Mouse (Mus musculus) gastrocnemius, postnatal 10 days (tissue): ENCODE data around the gene Skp2. TPM values are rescaled to one million over a fixed set of nuclear protein-coding genes. Genes with fewer than 3 reads are reported as not detected.
"Not testable (repeated sequence)": the region's sequence is repeated elsewhere in the genome, so short reads cannot be mapped to it uniquely, and the experiment has no call there.

Experiments used
- DNase-seq: peaks from one replicate; pipeline ENCODE4 v3.0.0; 2021; ENCODE audit warnings: mixed read lengths
- long read RNA-seq, 2 experiments: library from polyadenylated mRNA; stranded (forward); transcript quantifications; one replicate each; pipeline ENCODE4 v2.0.0; 2021
- total RNA-seq, 2 experiments: library from RNA; stranded (reverse); gene quantifications; 2 replicates each; pipeline ENCODE4 v1.2.3; 2021

Gene Skp2
- 1 to 10 TPM; 5.5 to 8.5 TPM for total RNA-seq
- long read RNA-seq, experiment 1, transcript Skp2-201 (10 exons, 3,118 nt) = major isoform, 7 of 11 reads
- long read RNA-seq, experiment 1, partial matches to known transcripts = 4 of 11 reads
- long read RNA-seq, experiment 1, other reads (novel, unspliced or antisense) = 0 of 11 reads
- long read RNA-seq, experiment 2, partial matches to known transcripts = 1 of 5 reads
- long read RNA-seq, experiment 2, other reads (novel, unspliced or antisense) = 0 of 5 reads

DNA sequence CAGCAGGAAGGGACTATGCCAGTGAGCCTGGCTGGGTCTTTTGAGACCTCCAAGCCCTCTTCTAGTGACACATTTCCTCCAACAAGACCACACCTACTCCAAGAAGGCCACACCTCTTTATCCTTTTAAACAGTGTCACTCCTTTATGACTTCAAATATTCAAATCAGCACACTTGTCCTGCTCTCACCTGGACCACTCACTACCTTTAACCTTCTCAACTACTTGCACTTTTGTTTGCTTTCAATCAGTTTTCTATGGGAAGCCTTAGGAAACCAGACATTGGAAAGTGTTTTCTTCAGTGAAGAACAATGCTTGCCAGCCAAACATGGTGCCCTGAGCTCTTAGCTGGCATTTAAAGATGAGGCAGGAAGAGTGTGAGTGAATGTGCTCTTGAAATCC lies at the start of gene Skp2:
Gene Skp2, minus strand, starts transcription at position 101 of the 400 bp plus-strand sequence.
- DNase-seq = no peak

DNA sequence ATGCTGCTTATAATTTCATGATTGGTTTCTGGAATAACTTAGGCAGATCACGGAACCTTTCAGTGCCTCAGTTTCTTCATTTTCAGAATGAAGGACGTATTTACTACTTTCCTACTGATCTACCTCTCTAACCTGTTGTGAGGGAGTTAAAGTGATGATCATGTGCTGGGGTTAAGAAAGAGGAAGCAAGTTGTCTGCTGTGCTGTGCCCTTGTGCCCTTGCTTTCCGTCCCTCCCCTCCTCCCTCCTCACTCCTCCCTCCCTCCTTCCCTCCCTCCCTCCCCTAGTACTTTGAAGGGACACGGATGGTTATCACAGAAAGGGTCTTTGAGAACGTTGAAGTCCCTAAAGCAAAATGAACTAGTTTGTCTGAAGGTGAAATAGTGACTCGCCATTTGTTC lies 43.2 kb upstream of the Skp2 start:
- no peak for DNase-seq

DNA sequence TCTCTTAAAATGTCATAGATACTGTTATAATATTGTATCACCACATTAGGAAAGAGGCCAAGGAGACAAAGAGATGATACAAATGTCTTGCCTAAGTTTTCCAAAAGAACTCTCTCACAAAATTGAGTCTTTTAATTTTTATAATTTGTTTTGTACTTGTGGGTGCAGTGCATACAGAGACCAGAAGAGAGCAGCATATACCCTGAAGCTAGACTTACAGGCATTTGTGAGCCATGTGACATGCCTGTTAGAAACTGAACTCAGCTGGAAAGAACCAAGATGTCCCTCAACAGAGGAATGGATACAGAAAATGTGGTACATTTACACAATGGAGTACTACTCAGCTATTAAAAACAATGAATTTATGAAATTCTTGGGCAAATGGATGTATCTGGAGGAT lies 37.5 kb upstream of the Skp2 start:
- DNase-seq = not testable (repeated sequence)

DNA sequence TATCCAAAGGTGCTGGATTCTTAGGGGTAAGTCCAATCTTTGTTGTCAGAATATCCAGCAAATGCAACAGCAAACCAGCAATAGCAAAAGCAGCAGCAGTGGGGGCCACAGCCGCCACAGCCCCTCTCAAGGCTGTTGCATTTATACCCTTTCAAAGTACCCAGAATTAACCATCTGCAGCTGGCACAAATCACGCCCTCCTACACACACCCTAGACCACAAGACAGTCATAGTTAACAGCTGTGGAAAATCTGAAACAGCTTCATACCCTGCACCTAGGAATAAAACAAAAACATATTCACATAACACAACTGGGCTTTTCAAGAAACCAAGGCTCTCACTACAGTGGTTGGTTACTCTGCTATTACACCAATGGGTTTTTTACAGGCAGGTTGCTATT lies 34.6 kb upstream of the Skp2 start:
- no peak for DNase-seq

DNA sequence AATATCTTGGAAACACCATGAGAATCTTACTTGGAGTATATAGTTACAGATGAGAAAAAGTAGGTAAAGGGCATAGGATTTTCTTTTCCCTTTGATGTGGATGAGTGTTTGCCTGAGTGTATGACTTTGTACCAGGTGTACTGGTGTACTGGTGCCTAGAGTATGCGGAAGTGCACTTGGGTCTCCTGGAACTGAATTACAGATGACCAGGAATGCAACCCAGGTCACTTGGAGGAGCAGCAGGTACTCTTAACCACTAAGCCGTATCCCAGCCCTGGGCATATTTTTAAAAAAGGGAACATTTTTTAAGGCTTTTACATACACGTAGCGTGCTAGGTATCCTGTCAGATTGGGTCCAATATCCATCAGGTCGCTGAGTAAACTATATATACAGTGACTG lies 28.8 kb upstream of the Skp2 start:
- DNase-seq = no peak

DNA sequence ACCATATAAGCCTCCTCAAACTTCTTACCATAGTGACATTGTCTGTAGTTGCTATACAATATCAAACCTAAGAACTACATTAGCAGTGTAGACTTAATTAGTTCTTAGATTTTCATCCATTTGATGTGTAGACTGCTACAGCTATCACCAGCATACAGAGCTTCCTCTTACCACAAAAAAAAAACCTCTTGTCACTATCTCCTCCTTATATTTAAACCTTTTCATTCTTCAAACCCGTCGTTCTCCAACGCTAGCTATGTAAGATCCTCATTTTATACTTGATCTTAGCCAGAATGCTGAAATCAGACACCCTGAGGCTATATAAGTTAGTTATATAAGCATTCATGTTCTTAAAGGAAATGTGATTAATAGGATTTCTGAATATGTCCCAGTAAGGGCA lies 21.8 kb upstream of the Skp2 start:
- DNase-seq = no peak

DNA sequence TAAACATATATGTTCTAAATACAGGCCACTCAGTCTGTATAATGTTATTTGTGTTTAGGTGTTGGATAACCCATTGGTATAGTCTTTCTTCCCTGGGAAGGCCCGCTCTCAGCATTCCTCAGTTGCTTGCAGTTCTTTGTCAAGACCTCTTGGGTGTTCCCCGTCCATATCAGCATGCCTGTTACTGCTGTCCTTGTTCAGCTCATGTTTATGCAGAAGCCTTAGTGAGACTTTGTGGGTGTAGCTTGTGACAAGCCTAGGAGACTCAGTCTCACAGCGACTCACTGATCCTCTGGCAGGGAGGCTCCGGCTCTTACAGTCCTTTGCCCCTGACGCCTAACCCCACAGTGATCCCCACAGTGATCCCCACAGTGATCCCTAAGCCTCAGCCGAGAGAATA lies 8.9 kb upstream of the Skp2 start:
- DNase-seq = no peak

DNA sequence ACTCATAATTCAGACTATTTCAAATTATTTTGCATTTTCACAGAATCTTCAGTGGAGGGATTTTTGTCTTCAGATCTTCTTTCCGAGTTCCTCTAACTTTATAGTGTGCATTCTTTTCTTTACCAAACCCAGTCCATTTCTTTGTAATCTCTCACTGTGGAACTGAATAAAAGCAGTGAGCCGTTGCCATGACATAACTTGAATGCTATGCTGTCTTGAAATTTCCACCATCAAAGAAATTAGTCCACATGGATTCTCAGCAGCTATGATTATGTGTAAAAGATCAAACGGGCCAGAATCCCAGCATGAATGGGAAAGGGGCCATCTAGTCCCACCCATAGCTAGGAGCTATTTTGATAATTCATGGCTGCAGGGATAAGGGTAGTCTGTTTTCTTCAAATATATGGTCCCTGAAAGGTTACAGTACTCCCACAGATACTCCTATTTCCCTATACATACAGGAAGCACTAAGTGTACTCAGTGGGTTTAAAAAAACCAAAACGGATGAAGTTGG lies 7.4 kb upstream of the Skp2 start:
- no peak for DNase-seq

DNA sequence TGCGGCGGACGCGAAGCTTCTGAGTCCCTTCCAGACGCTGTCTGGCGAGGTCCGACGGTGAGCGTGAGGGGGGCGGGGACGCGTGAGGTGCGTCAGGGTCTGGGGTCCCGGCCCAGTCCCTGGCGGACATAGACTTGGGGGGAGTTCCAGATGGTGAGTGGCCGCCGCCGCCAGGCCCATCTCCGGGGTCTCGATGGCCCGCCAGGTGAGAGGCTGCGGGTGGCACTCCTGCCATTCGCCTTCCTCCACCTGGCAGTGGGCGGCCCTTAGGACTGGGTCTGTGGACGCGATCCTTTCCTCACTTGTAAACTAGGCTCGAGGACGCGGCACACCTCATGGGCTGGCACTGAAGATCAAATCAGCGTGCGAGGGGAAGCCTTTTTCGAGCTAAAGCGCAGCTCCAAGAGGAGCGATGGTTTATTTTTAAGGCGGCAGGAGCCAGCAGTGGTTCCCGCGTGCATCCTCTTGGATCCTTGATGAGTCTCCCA lies 14.5 kb downstream of the Skp2 start:
- no peak for DNase-seq

DNA sequence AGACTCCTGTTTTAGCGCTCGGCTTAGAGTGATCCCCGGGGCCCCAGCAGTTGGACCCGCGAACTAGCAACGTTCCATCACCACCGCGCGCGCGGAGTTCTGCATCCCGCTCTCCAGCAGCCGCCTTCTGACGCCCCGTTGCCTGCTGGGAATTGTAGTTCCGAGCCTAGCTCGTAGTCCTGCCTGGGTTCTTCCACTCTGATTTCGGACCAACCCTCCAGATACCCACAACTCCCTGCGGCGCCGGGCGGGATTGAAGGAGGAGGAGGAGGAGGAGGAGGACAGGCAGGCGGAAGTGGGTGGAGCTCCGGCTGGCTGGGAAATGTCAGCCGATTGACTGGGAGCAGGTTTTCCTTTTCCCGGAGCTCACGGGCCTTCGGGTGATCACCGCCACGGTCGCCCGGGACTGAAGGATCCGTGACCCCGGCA lies 15.0 kb downstream of the Skp2 start, which contains the start of gene Lmbrd2:
Gene Lmbrd2, plus strand, starts transcription at position 299 of the 429 bp plus-strand sequence.
- peak; percentile 94 for DNase-seq

DNA sequence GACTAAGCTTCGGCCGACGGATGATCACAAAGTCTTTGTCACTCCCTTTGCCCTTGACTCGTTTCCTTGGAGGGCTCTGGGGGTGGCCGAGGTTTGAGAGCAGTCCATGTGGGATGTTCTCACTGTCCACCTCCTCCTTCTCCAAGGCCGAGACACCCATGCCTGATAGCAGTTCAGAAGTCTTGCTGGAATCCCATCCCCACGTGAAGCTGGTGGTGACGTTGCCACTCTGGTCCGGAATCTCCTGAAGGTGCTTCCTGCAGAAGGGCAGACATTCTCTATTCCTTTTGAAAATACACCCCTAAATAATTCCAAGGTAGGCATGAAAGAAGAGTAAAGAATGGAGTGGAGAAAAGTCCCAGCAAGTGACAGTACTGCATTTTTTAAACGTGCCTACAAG lies 15.8 kb downstream of the Skp2 start:
- no peak for DNase-seq

DNA sequence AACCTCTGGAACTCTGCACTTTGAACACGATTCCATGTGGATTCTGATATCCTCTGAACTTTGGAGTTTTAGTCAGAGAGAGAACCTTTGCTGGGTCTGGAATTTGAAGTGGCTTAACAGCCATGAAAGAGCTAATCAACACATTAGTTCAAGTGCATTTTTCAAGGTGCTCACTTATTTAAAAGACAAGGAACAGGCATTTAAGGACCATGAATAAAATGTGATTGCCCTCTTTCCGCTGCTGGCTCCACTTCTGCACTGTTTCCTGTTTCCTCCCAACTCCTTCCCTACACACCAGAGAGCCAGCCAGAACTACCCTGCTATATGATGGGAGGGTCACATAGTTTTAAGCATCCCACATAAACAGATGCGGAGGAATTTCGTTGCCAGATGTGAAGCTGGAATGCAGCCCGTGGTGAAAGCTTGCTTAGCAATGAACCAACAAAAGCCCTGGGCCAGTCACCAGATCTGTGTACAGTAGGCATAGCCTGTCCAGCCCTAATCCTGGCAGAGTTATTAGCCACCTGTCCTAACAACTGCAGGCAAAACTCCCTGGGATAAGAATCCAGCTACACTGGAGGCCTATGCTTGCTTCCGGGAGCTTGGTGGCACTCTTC lies 20.2 kb downstream of the Skp2 start:
- DNase-seq = peak; percentile 53

DNA sequence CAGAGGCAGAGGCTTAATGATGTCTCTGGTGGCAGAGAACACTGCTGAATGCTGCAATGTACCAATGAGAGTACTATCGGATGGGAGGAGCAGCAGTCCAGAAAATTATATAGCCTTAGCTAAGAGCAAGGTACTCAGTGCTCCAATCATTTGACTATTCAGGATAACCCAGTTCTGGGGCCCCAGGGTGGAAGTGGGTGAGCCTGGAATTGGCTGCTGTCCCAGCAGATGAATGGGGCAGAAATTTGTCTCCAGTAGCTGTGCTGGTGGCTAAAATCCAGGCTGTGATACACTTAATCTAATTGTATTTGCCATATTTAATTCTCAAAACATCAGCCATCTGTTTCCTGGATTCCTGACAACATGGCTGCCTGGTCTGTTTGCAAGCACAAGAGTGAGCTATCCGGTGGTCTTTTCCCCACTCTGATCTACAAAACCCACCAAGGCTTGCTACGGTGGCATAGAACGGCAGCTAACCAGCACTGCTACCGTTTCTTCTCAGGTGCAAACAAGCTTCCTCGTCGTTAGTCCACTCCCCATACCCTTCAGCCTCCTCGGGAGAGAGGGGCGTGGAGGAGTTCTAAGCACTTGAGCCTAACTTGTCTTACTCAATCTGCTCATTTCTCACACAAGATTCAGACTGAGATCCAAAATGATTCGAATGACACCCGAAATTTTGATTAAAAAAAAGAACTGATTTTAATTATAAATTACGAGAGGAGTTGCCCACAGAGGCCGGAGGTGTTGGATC lies 22.4 kb downstream of the Skp2 start:
- DNase-seq = peak; percentile 28

DNA sequence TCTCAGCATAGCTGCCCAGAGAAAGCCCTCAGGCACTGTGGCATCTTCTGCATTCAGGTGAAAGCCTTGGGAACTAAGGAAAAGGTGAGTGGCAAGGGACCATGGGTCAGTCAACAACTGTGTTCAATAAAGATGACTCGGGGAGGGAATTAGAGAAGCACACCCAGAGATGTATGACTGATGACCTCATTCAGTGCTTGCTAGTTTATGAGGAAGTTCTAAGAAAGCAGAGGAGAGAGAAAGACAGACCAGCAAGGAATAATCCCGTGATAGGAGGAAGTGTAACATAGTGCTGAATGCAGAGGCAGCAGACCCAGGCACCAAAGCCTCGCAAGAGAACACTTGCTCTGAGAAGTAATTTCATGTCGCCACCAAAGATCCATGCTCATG lies 23.7 kb downstream of the Skp2 start:
- DNase-seq = no peak

DNA sequence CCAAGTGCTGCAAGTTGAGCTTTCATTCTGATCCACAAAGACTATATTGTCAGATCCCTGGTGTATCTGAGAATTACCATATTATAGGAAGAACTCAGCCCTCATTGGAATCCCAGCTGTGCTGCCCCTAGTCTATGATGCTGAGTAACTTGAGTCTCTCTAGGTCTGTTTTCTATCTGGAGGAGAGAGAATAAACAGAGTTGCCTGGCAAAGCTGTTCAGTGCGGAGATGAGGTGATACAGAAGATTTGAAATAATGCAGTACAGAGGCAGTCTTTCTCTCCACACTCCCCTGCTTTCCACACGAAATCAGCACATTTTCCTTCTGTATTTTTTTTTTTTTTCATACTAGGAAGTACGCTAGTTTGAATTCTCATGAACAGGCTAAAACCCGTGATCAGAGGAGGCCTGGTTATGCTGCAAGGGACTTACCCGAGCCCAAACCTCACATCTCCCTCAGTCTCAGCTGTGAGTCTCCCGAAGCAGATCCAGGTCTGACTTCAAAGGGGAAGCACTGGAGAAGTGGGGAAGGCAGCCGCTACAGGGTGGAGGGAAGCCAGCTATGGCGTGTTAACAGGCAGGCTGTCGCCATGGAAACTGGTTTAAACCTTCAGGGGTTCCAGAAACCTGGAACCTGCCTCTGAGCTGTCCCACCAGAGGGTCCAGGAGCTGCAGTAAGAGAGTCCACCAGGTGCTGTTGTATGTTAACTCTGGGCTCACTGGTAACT lies 24.3 kb downstream of the Skp2 start:
- DNase-seq = no peak

DNA sequence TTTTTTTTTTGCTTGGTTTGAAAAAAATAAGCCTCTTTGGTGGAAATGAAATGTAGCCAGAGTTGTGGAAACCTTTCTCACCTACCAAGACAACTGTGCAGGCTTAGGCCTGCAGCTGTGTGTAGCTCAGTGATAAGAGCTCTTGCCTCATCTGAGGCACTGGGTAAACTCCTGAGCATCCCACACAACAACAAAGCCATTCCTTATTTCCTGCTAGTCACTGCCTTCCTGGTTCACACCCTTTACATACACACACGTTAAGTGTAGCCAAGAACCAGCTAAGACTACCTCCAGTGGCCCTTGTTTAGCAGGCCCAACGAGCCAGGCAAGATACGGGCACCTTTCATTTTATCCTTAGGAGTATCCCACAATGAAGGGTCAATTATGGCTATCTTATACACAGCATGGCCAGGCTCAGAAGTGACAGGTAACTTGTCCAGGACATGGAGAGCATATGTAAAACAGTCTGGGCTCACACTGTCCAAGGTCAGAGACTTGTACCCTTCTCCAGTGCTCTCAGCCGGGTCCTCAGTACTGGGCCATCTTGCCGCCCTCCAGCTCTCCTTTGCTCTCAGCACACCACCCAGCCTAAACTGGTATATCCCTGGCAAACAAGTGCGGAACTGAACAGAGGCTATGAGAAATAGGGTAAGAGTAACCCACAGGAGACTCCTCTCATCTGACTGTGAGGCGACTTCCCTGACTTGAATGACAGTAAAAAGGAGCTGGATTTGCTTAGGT lies 28.0 kb downstream of the Skp2 start:
- DNase-seq = no peak

DNA sequence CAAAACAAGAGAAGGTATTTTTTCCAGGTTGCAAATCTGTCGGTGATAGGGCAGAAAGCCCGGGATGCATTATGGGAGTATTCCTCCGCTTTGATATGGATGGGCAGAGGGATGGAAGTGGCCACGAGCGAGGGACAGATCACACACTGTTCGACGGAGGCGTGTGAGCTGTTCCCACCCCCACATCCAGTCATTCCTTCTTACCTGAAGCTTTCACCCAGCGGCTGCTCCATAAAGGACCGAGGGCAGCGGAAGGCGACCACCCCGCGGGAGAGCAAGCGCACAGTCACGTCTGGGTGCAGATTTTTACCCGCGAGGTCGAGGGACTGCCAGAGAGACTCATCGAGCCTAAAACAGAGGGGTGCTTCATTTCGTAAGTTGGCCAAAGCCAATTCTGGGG lies 30.4 kb downstream of the Skp2 start:
- no peak for DNase-seq

DNA sequence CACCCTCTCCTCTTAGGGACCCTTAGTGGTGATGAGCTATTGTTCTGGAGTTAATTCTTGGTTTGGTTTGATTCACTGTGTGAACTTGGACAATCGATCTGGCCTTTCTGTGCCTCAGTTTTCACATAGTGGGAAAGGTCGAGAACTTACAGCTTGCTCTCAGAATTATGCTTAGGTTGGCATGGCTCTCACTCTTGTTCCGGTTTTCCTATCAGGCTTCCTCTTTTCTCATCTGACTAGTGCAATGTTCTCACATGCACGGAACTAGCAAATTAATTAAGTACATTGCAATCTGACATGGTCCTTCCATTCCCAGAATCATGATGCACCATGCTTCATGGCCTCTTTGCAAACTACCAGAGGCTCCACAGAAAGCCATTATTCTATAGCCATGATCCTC lies 32.2 kb downstream of the Skp2 start:
- DNase-seq = no peak

DNA sequence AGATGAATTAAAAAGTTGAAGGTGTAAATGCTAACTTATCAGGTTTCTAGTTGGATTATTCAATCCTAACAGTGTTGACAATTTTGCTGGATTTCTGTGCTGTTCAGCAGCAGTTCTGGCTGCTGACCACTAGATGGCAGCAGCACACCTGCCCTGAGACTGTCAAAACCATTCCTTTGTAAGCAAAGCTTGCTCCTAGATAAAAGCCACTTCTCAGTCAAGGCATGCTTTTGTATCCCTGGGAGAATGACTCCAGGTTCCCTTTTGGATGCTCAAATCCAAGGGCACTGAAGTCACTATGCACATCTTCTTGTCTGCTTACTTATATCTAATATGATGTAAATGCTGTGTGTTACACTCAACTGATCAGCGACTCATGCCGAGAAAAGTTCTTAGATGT lies 35.1 kb downstream of the Skp2 start:
- peak; percentile 44 for DNase-seq

DNA sequence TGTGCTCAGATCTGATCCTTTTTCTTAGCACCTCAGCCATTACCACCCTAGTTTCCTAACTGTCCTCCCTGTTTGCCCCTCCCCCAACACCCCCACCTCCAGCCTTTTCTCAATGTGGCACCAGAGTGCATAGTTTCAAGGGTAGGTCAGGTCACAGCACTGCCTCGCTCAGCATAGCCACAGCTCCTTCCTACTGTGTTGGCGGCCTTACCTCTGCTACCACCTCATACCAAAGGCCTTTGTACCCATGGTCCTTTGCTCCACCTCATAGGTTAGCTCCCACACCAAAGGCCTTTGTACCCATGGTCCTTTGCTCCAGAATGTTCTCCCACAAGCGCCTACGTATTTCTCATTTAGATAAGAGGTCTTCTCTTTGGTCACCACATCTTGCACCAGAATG lies 36.4 kb downstream of the Skp2 start:
- no peak for DNase-seq

DNA sequence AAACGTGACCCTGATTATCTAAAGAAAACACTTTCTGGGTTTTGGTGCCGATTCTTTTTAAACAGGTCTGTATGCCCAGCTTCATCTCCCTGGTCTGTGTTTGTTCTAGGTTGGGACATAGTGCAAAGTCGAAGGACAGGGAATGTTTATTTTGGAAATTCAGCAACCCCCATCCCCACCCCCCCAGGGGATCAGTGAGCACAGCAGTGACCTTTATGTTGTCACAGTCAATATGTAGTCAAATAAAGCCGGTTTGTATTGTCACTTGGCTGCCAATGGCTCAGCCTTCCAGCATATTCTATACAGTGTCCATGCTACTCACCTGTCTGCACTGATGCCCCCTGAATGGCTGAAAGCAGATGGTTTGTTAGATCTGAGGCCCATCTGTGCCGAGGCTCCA lies 40.6 kb downstream of the Skp2 start:
- DNase-seq = no peak

DNA sequence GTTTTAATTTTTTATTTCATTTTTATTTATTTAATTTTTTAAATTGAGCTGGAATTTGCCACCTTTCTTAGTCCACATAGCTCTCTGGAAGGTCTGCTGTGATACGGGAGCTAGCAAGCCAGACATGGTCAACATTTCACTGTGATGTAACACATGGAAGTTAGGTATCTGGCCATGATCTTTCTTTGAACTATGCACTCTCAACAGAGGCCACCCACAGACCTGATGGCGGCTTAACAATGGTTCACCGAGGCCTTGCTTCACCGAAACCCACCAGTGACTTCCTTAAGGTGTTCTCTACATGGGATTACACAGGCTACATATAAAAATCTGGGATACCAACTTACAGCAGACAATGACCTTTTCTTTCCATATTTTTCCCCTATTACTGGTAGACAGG lies 41.1 kb downstream of the Skp2 start:
- DNase-seq = no peak
